Mouse (Mus musculus) forebrain, embryonic 14.5 days (tissue): Measurements from ENCODE around the gene Grik3. TPM values are rescaled to one million over a fixed set of nuclear protein-coding genes. Genes with fewer than 3 reads are reported as not detected.

Experiments used
- ATAC-seq: fragments of 200-750 bp; cut with Nextera tagmentation; 2 replicates; pipeline ENCODE4 v1.8.0; 2017; ENCODE audit warnings: mild to moderate bottlenecking, moderate library complexity
- DNase-seq: peaks from one replicate; pipeline ENCODE4 v3.0.0-alpha.2; 2015; ENCODE audit warnings: low spot score
- H3K27ac ChIP-seq: fragments of 300-500 bp; sonication (generic); 2 replicates; pipeline ENCODE4 v1.5.1; 2014; ENCODE audit warnings: low read depth, mild to moderate bottlenecking, control low read depth, low read length, moderate library complexity
- H3K27me3 ChIP-seq: fragments of 300-500 bp; sonication (generic); replicated peaks from 2 replicates; pipeline ENCODE4 v1.6.1; 2014; ENCODE audit warnings: low read length, control low read depth, mixed read lengths; ENCODE audit not compliant: control insufficient read depth, insufficient read depth
- H3K36me3 ChIP-seq: fragments of 300-500 bp; sonication (generic); 2 replicates; pipeline ENCODE4 v1.6.1; 2014; ENCODE audit warnings: low read length, control low read depth; ENCODE audit not compliant: control insufficient read depth, insufficient read depth
- H3K4me1 ChIP-seq: fragments of 300-500 bp; sonication (generic); 2 replicates; pipeline ENCODE4 v1.6.1; 2014; ENCODE audit warnings: antibody characterized with exemption, low read length, control low read depth; ENCODE audit not compliant: control insufficient read depth, insufficient read depth
- H3K4me2 ChIP-seq: fragments of 300-500 bp; sonication (generic); 2 replicates; pipeline ENCODE4 v1.6.1; 2014; ENCODE audit warnings: mild to moderate bottlenecking, control low read depth, low read length
- H3K4me3 ChIP-seq: fragments of 300-500 bp; sonication (generic); 2 replicates; pipeline ENCODE4 v1.5.1; 2014; ENCODE audit warnings: low read depth, low read length, control low read depth
- H3K9ac ChIP-seq: fragments of 300-500 bp; sonication (generic); 2 replicates; pipeline ENCODE4 v1.6.1; 2014; ENCODE audit warnings: mild to moderate bottlenecking, low read length, control low read depth, moderate library complexity
- H3K9me3 ChIP-seq: fragments of 300-500 bp; sonication (generic); replicated peaks from 2 replicates; pipeline ENCODE4 v1.6.1; 2016; ENCODE audit warnings: low read length, control low read depth, mixed read lengths; ENCODE audit not compliant: control insufficient read depth
- WGBS: fragments of 180-500 bp; shearing (Covaris S2); extraction: QIAGEN DNeasy Blood & Tissue Kit; methylation state at CpG from one replicate; pipeline ENCODE4 v1.1.7; 2014; 5-methylcytosine and 5-hydroxymethylcytosine counted together
- polyA plus RNA-seq: library from polyadenylated mRNA; unstranded; fragments of >200 nt; fragmentation: Nextera tagmentation; extraction: Ambion mirVana; gene quantifications from 2 replicates; pipeline ENCODE4 v1.2.1, GENCODE M21; 2014

Grik3 gene
- polyA plus RNA-seq, 1 experiment from 2014 or later = 4.3 TPM

- no peak overlapping the region for H3K27ac ChIP-seq
- no peak overlapping the region for H3K9ac ChIP-seq
- no peaks in the 10 kb centered on the region for H3K27me3 ChIP-seq
- H3K4me2 ChIP-seq = no peak overlapping the region
- H3K9me3 ChIP-seq = no peaks in the 10 kb centered on the region
- DNase-seq (no peak), ATAC-seq (no peak)
- H3K36me3 ChIP-seq = no peaks in the 10 kb centered on the region
- no peak overlapping the region for H3K4me3 ChIP-seq
- WGBS = 67% methylated on average over 17 of the region's 17 CpGs
- peaks cover 19% of the 10 kb centered on the region for H3K4me1 ChIP-seq
These were observed 73.7 kb downstream of the Grik3 start for GRCm38 (mm10) chr4:125564008-125564710.

- ATAC-seq (no peak), DNase-seq (no peak)
- H3K27ac ChIP-seq = no peak overlapping the region
- peaks cover 4% of the 10 kb centered on the region; the same call in 1 of the 2 replicates for H3K4me1 ChIP-seq
- no peaks in the 10 kb centered on the region for H3K27me3 ChIP-seq
- H3K9me3 ChIP-seq = no peaks in the 10 kb centered on the region
- WGBS = 52% methylated on average over 8 of the region's 8 CpGs
- H3K36me3 ChIP-seq = no peaks in the 10 kb centered on the region
- no peak overlapping the region for H3K4me2 ChIP-seq
- no peak overlapping the region for H3K4me3 ChIP-seq
- no peak overlapping the region for H3K9ac ChIP-seq
These were observed 75.4 kb downstream of the Grik3 start for GRCm38 (mm10) chr4:125565711-125566439.

- Histone ChIP-seq H3K4me3 (no peak overlapping the region), H3K27ac (no peak overlapping the region), H3K4me2 (no peak overlapping the region), H3K36me3 (no peaks in the 10 kb centered on the region), H3K9me3 (no peaks in the 10 kb centered on the region), H3K27me3 (peaks cover 2% of the 10 kb centered on the region; the same call in 1 of the 2 replicates), H3K9ac (no peak overlapping the region), H3K4me1 (peaks cover 21% of the 10 kb centered on the region)
- ATAC-seq (peak; percentile 43; the same call in 1 of the 2 replicates), DNase-seq (no peak)
- 64% methylated on average over 6 of the region's 6 CpGs for WGBS
These were observed 77.7 kb downstream of the Grik3 start for GRCm38 (mm10) chr4:125568210-125568609.

GRCm38 (mm10) chr4:125571651-125572311 lies 81.3 kb downstream of the Grik3 start:
- peaks cover 2% of the 10 kb centered on the region; the same call in 1 of the 2 replicates for H3K27me3 ChIP-seq
- ATAC-seq (no peak), DNase-seq (no peak)
- no peak overlapping the region for H3K4me3 ChIP-seq
- peaks cover 26% of the 10 kb centered on the region for H3K4me1 ChIP-seq
- no peaks in the 10 kb centered on the region for H3K36me3 ChIP-seq
- H3K9ac ChIP-seq = no peak overlapping the region
- no peaks in the 10 kb centered on the region for H3K9me3 ChIP-seq
- 38% methylated on average over 12 of the region's 12 CpGs for WGBS
- no peak overlapping the region for H3K4me2 ChIP-seq
- H3K27ac ChIP-seq = no peak overlapping the region

- no peaks in the 10 kb centered on the region for H3K36me3 ChIP-seq
- DNase-seq (peak; percentile 45), ATAC-seq (peak; percentile 33; the same call in 1 of the 2 replicates)
- H3K4me3 ChIP-seq = no peak overlapping the region
- no peak overlapping the region for H3K27ac ChIP-seq
- H3K4me1 ChIP-seq = peaks cover 26% of the 10 kb centered on the region
- H3K9ac ChIP-seq = no peak overlapping the region
- WGBS = 5% methylated on average over 5 of the region's 5 CpGs
- H3K27me3 ChIP-seq = peaks cover 2% of the 10 kb centered on the region; the same call in 1 of the 2 replicates
- H3K9me3 ChIP-seq = no peaks in the 10 kb centered on the region
- no peak overlapping the region for H3K4me2 ChIP-seq
These were observed 81.8 kb downstream of the Grik3 start for GRCm38 (mm10) chr4:125572312-125572663.

GRCm38 (mm10) chr4:125573000-125573399 lies 82.5 kb downstream of the Grik3 start:
- peaks cover 2% of the 10 kb centered on the region; the same call in 1 of the 2 replicates for H3K27me3 ChIP-seq
- no peak for ATAC-seq

GRCm38 (mm10) chr4:125573951-125574675 lies 83.6 kb downstream of the Grik3 start:
- Histone ChIP-seq H3K4me3 (no peak overlapping the region), H3K4me2 (no peak overlapping the region), H3K27ac (no peak overlapping the region), H3K4me1 (peaks cover 26% of the 10 kb centered on the region), H3K9ac (no peak overlapping the region), H3K9me3 (no peaks in the 10 kb centered on the region), H3K27me3 (peaks cover 2% of the 10 kb centered on the region; the same call in 1 of the 2 replicates), H3K36me3 (no peaks in the 10 kb centered on the region)
- peak; percentile 72 for DNase-seq
- WGBS = 13% methylated on average over 11 of the region's 11 CpGs
- ATAC-seq = peak; percentile 40; the same call in 1 of the 2 replicates

More at GRCm38 (mm10) chr4:125573000-125573399, 82.5 kb downstream of the Grik3 start:
- H3K4me3 ChIP-seq = no peak overlapping the region
- H3K9me3 ChIP-seq = no peaks in the 10 kb centered on the region
- no peak overlapping the region for H3K27ac ChIP-seq
- peaks cover 26% of the 10 kb centered on the region for H3K4me1 ChIP-seq
- H3K4me2 ChIP-seq = no peak overlapping the region
- peak; percentile 37 for DNase-seq
- H3K36me3 ChIP-seq = no peaks in the 10 kb centered on the region
- 3% methylated on average over 5 of the region's 5 CpGs for WGBS
- no peak overlapping the region for H3K9ac ChIP-seq

- no peak overlapping the region for H3K4me3 ChIP-seq
- H3K4me1 ChIP-seq = peaks cover 3% of the 10 kb centered on the region; the same call in 1 of the 2 replicates
- WGBS = 16% methylated on average over 5 of the region's 5 CpGs
- no peak for DNase-seq
- H3K9ac ChIP-seq = no peak overlapping the region
- 0 out of 2 replicates have a peak, but pooled peaks cover 6% of the 10 kb centered on the region for H3K27me3 ChIP-seq
- no peaks in the 10 kb centered on the region for H3K36me3 ChIP-seq
- no peak for ATAC-seq
- no peaks in the 10 kb centered on the region for H3K9me3 ChIP-seq
- H3K4me2 ChIP-seq = no peak overlapping the region
- no peak overlapping the region for H3K27ac ChIP-seq
These were observed 89.8 kb downstream of the Grik3 start for GRCm38 (mm10) chr4:125580336-125580735.
